Mouse (Mus musculus) testis, postnatal 14 days (tissue): Measurements from ENCODE around the gene Ms4a18.
A peak's percentile ranks its signal among the peaks of the same experiment; 100 is the strongest.
"Not testable (repeated sequence)": the region's sequence is repeated elsewhere in the genome, so short reads cannot be mapped to it uniquely, and the experiment has no call there.

ENCODE experiments used
- DNase-seq: peaks from one replicate; pipeline ENCODE4 v3.0.0; 2021; ENCODE audit warnings: low spot score

The Ms4a18 gene

DNA sequence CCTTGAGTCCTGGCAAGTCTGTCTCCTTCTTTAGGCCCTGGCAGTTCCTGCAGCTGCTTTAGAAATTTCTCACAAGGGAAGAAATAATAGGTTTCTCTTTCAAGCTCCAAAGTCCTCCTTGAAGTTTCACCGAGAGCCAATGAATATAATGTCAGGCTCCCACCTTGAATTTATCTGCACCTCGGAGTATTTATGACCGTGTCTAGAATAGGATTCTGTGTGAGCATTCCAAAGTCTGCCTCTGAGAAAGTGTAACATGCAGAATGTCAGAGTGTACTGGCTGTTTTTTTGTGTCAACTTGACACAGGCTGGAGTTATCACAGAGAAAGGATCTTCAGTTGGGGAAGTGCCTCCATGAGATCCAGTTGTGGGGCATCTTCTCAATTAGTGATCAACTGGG, at the start of gene Ms4a18:
TSS of gene Ms4a18 (minus strand) at position 141 of the 400 bp plus-strand sequence.
- no peak for DNase-seq

DNA sequence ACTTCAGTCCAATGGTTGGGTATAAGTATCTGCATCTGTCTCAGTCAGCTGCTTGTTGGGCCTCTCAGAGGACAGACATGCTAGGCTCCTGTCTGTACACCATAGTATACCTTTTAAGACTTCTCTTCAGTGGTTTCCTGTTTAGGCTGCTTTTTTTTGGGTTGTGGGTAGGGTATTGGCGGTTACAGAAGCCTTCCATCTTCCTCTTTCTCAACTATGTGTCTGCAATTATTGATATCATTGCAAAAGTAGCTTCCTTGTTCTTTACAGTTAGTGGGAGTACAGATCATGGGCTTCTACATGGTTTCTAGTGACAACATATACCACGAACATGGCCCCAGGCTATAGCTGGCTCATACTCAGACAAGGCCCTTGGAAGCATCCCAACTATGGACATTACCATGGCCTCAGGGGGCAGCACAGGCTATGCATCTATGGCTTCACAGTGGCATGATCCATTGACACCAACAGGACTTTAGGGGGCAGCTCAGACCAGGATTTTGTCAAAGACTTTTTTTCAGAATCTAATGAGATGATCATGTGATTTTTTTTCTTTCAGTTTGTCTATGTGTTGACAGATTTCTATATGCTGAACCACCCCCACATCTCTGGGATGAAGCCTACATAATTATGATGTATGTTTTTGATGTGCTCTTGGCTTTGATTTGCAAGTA, 47.5 kb upstream of the Ms4a18 start:
- DNase-seq: no peak

DNA sequence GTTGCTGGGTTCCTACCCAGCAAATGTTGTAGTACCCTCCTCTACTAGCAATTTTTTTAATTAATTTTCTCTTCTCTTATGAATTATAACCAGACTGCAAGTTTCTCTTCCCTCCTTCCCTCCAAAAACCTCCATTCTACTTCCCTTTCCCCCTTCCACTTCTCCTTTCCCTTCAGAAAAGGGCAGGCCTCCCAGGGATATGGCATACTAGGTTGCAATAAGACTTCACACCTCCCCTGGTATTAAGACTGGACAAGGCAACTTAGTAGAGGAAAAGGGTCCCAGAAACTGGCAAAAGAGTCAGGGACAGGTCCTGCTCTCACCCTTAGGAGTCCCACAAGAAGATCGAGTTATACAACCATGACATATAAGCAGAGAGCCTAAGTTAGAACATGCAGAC, 43.1 kb upstream of the Ms4a18 start:
- no peak for DNase-seq

DNA sequence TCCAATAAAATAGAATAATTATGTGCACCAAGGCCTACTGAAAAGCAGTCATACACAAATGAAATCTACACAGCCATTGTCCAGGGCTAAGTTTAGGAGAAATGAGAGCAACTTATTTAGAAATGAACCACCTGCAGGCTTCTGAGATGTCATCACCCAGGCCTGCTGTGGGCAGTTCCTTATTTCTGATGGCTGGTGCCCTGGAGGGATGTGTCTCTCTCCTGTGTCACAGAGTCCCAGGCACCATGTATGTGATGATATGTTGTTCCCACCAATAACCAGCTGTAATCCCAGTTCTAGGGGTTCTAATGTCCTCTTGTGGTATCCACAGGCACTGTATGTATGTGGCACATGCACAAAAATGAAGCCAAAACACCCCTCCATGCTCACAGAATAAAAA, 42.1 kb upstream of the Ms4a18 start:
- DNase-seq: no peak

DNA sequence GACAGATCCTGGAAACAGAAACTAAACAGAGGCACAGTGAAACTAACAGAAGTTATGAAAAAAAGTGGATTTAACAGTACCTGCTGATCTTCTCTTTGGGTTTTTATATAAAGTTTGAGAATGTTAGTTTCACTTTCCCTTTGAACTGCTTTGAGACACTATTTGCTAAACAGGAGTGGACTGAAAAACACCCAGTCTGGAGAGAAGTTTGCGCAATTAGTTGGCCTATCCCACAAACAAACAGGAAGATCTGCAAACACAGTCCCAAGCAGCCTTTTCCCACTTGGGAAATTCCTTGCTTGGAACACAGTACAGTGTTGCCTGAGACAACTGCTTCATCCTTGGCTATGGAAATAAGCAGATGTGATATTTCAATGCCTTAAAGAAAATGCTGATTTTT, 37.9 kb upstream of the Ms4a18 start:
- not testable (repeated sequence) for DNase-seq

DNA sequence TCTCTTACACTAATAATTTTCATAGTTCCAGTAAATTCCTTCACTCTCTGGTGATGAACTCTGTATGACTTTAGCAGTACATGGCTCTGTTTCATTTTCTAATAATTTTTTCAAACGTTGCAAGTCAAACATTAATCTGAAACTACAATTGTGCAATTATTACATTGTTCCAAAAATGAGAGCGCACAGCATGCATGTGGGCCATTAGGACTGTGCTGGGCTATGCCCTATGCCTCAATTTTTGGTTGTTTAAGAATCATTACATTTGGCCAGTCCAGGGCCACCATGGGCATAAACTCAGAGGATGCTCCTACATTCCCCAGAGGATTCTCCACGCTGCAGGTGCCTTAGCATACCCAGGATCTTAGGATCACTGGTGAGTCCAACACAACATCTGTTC, 35.4 kb upstream of the Ms4a18 start:
- DNase-seq: no peak

DNA sequence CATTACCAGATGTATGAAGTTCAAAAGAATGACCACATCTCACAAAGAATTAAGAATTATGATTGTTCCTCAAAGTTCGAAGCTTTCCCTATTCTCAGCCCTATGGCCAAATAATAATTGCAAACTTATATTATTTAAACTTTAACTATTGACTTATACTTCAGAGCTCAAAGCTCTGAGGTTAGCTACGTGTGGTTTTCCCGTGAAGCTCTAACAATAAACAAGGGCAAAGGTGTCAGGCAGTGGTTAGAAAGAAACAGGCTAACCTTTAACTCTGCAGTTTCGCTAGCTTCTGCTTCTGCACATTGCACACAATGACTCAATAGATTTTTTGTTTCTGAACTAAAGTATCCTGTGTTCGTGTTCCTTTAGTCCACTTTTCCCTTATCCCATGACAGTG, 35.0 kb upstream of the Ms4a18 start:
- DNase-seq: no peak

DNA sequence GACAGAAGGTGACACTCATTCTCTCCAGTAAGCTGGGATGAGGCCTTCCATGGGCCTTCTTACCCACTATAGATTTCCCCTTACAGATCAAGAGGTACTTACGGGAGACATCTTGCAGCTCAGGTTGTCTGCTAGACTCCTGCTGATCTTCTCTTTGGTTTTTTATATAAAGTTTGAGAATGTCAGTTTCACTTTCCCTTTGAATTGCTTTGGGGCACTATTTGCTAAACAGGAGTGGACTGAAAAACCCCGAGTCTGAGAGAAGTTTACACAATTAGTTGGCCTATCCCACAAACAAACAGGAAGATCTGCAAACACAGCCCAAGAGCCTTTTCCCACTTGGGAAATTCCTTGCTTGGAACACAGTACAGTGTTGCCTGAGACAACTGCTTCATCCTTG, 32.5 kb upstream of the Ms4a18 start:
- no peak for DNase-seq

DNA sequence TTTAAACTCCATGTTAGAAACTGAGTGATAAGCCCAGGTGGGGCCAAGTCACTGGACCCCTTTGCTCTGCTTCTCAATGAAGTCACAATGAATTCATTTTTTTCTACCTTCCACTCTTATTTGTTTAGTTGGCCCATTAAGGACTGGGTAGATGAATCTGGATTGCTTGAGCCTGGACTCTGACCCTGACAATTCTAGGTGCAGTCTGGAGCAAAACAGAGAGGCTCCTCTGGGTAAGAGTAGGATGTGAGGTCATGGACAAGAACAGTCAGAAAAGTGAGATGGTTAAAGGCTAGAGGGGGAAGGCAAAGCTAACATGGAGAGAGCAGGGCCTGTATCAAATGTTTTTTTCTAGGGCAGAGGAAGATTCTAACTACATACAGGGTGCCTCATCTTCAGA, 31.6 kb upstream of the Ms4a18 start:
- no peak for DNase-seq

DNA sequence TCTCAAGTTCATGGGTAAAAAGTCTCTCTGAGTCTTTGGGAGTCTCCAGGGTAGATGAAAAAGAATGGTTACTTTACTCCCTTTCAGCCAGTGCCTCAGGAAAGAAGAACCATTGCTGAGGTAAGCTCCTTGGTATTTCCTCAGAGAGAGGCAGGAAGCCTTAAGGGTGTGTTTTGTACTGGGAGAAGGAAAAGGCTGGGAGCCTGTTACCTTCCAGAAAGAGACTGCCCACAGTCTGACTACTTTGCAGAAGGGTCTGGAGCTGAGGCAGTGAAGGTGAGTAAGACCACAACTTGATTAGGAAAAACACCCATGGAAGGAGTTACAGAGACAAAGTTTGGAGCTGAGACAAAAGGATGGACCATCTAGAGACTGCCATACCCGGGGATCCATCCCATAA, 30.7 kb upstream of the Ms4a18 start:
- no peak for DNase-seq

DNA sequence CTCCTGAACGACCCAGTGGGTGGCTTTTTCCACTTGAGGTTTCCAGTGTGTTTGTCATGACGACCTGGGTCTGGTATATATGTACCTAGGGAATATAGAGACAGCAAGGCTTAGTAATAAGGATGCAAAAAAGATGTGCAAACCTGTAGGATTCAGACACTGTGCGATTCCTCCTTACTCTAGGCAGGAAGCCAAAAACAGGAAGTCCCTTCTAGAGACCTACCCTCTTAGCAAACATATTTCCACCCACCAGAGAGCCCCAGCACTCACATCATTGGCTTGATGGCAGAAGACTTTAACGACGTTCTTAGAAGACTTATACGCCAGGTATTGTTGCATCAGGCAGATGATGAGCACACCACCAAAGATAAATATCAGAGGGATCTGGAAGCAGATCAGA, 30.2 kb upstream of the Ms4a18 start:
- no peak for DNase-seq

DNA sequence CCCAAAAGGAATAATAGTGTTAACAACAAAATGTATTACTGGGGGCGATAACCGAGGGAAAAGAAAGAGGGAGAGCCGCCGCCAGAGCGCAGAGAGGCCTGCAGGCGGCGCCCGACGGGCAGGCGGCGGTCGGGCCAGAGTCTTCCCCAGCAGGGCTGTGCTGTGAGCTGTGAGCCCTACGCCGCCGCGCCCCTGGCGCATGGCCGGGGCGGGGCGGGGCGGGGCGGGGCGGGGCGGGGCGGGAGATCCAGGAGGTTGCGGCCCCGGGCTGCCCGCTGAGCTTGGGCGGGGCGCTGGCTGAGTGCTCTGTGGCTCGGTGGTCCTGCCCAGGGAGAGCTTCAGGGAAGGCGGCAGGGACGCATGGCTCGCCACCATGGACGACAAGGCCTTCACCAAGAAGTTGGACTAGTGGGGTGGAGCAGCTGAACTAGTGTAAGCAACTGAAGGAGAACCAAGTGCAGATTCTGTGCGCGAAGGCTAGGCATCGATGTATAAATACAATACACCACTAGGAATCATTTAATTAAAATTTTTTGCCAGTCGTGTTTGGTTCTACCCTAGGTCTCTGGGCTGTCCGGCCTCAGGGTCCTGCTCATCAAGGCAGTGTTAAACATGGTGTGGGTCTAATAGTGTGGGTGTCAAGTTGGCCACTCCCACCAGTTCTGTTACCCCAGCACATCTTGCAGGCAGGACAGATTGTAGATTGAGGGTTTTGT, 27.3 kb upstream of the Ms4a18 start:
- peak; percentile 61 for DNase-seq

DNA sequence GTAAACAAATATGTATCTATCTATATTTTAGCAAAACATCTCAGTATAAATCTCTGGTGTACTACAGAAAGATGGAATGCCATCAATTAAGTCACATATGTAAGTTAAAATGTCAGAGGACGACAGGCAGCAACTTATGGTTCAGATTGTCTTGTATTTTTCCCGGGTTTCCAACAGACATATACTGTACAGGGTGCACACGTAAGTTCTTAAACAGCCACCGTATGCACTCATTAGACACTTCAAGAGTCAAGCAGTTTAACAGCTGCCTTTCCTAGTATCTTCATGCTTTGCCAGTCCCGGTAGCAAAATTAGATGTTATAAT, 26.8 kb upstream of the Ms4a18 start:
- no peak for DNase-seq

DNA sequence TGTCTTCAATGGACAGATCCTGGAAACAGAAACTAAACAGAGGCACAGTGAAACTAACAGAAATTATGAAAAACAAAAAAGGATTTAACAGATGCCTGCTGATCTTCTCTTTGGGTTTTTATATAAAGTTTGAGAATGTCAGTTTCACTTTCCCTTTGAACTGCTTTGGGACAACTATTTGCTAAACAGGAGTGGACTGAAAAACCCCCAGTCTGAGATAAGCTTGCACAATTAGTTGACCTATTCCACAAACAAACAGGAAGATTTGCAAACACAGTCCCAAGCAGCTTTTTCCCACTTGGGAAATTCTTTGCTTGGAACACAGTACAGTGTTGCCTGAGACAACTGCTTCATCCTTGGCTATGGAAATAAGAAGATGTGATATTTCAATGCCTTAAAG, 19.7 kb upstream of the Ms4a18 start:
- no peak for DNase-seq

DNA sequence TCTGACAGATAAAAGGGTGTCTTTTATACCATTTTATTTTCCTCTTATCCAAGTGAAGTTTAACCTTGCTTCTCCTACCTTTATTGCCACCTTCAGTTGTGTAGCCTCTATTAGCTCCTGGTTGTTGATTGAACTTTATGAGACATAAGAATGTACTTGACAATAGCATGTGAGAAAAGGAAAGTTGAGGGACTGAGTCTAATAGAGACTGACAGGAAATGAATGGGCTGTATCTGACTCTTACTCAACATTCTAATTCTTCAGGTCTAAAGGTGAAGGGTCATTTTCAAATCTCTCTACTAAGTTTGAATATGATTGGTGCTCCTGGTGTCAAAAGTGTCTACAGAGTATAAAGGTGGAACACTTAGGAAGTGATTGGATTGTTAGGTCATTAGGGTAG, 4.6 kb upstream of the Ms4a18 start:
- no peak for DNase-seq

DNA sequence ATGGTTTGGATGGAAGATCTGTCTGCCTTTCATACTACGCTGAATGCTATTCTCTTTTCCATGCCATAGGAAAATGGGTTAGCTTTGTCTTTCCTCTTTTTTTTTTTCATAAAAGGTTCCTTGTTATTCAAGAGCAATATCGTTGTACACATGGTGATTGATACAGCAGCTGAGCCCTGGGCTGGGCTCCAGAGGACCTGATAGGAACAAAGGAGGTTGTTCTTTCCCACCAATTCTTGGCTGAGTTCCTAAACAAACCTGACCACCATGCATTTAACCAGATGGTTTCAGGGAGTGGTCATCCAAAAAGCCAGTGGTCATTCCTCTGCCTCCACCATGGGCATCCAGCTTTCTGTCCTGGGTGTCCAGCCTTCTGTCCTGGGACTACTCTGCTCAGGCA, 580 bp downstream of the Ms4a18 start:
- DNase-seq: peak; percentile 14

DNA sequence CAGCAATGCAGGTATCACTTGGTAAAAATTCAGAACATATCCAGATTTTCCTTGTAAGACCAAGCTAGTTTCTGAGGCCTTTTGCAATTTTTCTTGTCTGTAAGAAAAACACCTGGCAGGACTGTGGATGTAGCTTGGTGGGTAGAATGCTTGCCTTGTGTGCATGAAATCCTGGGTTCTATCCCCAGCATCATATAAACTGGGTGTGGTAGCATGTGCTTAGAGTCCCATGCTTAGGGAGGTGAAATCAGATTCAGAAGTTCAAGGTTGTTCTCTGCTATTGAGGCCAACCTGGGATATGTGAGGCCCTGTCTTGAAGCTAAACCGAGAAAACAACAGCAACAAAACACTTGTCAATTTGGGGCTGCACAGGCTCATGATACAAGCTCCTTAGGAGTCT, 1.8 kb downstream of the Ms4a18 start:
- no peak for DNase-seq

DNA sequence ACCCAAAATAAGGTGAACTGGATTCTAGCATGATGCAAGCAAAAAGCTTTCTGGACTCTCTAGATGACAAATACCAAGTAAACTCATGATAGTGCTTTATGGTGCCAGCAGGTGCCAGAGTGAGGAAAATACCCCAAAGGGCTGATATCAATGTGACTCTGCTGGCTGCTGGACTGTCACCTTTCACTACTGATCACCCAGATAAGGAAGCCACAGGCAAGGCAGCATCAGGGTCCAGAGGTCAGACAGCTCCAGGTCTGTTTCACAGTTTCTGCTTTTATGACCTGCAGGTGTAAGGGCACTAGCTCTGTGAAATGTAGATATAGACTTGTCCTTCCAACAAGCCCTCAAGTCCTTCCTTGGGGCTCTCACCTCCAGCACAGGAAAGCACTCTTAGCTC, 2.4 kb downstream of the Ms4a18 start:
- DNase-seq: no peak

DNA sequence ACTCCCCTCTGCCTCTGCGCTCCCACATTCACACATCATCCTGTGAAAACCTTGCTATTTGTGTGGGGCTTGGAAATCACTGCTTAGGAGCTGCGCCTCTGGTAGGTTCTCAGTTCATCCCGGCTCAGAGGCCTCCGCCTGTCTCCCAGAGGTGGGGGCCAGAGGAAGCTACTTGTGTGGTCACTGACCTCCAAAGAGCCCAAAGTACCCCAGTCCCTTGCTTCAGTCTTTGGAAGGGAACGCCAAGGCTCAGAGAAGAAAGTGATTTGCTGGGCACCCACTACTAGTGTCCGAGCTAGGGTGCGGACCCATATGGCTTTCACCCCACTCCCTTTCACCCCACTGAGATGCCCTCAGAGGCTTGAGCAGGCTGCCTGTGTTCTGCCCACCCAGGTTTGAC, 24.7 kb downstream of the Ms4a18 start, which contains the start of gene Ms4a15:
TSS of gene Ms4a15 (minus strand) at position 101 of the 400 bp plus-strand sequence.
- DNase-seq: no peak

DNA sequence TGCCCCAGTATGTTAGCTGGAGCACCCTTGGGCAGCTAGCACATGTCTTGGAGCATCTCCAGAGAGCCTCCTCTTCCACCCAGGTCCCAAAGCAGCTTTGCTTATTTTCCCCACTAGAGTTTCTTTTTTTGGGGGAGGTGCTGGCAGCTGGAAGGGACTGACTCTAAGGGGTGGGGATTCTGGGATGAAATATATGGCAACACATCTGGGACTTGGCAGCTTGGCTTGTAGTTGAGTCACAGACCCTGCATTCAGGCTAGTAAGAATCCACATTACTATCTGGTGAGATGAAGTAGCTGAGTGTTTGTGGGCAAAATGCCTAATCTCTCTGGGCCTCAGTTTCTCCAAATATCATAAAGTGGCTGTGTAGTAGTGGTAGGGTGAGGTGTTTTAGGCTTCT, 25.9 kb downstream of the Ms4a18 start:
- DNase-seq: no peak

DNA sequence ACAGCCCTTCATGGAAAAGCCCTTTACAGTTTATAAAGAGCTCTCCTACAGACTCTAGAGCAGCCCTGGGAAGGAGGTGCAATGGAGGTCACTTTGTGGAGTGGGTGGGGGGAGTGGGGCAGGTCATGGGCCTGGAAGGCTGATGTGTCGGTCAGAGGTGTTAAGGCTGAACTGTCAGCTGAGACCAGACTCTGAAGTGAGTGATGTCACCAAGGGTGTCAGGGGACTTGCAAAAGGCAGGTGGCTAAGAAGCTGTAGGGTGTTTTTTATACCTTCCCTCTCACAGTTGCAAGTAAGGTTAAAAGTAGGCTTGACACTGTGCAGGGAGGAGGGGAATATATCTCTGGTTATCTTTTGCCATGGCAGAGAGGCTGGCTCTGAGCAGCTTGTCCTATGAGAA, 27.1 kb downstream of the Ms4a18 start:
- DNase-seq: no peak

DNA sequence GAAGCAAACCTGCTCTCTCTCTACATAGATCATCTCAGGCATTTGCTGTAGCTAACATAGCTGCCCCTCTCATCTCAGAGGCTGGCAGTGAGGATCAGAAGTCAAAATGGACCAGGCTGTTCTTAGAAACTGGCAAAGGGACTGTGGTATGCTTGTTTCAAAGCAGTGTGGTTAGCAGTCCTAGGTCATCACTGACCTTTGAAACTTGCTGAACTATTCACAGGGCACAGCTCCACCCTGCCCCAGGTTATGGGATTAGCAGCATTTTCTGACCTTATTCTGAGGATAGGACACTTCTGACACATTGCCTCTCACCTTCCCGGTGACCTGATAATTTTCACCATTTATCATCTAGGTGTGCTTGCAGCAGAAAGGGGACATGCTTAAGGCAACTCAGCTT, 29.3 kb downstream of the Ms4a18 start:
- DNase-seq: no peak

DNA sequence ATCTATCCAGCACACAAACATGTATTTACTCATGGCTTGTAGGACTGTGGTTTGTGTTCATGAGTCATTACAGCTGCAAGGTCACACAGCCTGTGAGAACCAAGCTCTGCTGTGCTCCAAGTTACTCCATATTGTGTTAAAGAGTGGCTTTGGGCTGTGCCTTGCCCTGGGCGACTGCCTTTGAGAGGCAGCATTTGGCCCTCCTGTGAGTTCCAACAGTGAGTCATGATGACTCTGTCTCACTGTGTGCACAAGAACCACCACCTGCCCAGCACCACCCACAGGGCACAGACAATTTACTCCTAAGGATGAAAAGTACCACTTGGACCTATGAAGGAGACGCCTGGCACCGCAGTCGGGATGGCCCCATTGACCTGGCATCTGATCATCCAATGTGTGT, 31.9 kb downstream of the Ms4a18 start:
- DNase-seq: no peak

DNA sequence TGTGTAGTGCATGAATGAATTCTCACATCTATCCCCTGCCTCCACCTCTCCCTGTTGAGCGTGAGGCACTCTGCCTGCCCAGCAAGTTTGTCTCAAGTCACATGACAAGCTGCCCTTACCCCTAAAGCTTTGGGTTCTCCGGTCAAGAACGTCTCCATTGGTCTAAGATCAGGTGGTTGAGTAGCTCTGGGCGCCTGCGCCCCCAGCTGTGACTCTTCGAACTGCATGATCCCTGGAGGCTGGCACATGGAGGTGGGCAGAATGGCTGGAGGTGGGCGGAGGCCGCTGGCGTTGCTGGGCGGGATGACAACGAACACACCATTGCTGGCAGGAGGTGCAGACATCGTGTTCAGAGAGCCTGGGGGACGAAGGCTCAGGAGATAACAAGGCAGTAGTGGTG, 33.3 kb downstream of the Ms4a18 start:
- no peak for DNase-seq
